Mouse (Mus musculus) forebrain, embryonic 16.5 days (tissue): ENCODE measurements at regions not wholly inside any gene's neighbourhood (a gene's known extent, or its start where the extent isn't known, plus 50 kb on each side); places are given as distances from the start of the nearest gene placed in this dataset.
A peak's percentile ranks its signal among the peaks of the same experiment; 100 is the strongest.

ENCODE experiments used
- ATAC-seq: fragments of 200-750 bp; cut with Nextera tagmentation; 2 replicates; pipeline ENCODE4 v1.8.0; 2017; ENCODE audit warnings: mild to moderate bottlenecking, moderate library complexity
- H3K27ac ChIP-seq: fragments of 300-500 bp; sonication (generic); 2 replicates; pipeline ENCODE4 v1.5.1; 2014; ENCODE audit warnings: low read length, control low read depth
- H3K27me3 ChIP-seq: fragments of 300-500 bp; sonication (generic); replicated peaks from 2 replicates; pipeline ENCODE4 v1.6.1; 2014; ENCODE audit warnings: low read length; ENCODE audit not compliant: control insufficient read depth, insufficient read depth
- H3K36me3 ChIP-seq: fragments of 300-500 bp; sonication (generic); 2 replicates; pipeline ENCODE4 v1.6.1; 2014; ENCODE audit not compliant: control insufficient read depth, insufficient read depth
- H3K4me1 ChIP-seq: fragments of 300-500 bp; sonication (generic); replicated peaks from 2 replicates; pipeline ENCODE4 v1.6.1; 2014; ENCODE audit warnings: low read length; ENCODE audit not compliant: control insufficient read depth, insufficient read depth
- H3K4me2 ChIP-seq: fragments of 300-500 bp; sonication (generic); 2 replicates; pipeline ENCODE4 v1.6.1; 2014; ENCODE audit warnings: mild to moderate bottlenecking, low read length, control low read depth
- H3K4me3 ChIP-seq: fragments of 300-500 bp; sonication (generic); replicated peaks from 2 replicates; pipeline ENCODE4 v1.5.1; 2014; ENCODE audit warnings: mild to moderate bottlenecking, low read length, control low read depth
- H3K9ac ChIP-seq: fragments of 300-500 bp; sonication (generic); replicated peaks from 2 replicates; pipeline ENCODE4 v1.6.1; 2014; ENCODE audit warnings: low read depth, low read length, control low read depth
- H3K9me3 ChIP-seq: fragments of 300-500 bp; sonication (generic); 2 replicates; pipeline ENCODE4 v1.6.1; 2016; ENCODE audit warnings: low read length; ENCODE audit not compliant: control insufficient read depth
- WGBS: fragments of 180-500 bp; shearing (Covaris S2); extraction: QIAGEN DNeasy Blood & Tissue Kit; methylation state at CpG from one replicate; pipeline ENCODE4 v1.1.7; 2014; 5-methylcytosine and 5-hydroxymethylcytosine counted together

DNA sequence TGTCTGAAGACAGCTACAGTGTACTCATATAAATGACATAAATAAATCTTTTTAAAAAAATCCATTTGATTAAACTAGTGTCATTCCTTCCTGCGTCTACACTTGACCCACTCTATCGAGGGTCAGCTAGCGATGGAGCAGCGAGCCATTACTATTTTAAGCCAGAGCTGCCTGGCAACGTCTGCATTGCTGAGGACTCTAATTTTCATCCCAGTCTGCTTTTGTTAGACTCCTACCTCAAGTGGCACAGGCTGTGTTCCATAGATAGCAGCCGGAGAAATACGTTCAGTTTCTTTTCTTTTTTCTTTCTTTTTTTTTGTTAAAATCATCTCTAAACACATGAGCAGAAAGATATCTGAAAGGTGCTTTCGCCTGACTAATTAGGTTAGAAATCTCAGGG lies 211.5 kb downstream of the Dusp6 start:
- 80% methylated on average over 8 of the region's 8 CpGs for WGBS
- H3K4me2 ChIP-seq, result no peak overlapping the region
- no peaks in the 10 kb centered on the region for H3K9me3 ChIP-seq
- no peak overlapping the region for H3K4me3 ChIP-seq
- H3K9ac ChIP-seq, result no peak overlapping the region
- ATAC-seq, result no peak
- no peaks in the 10 kb centered on the region for H3K27me3 ChIP-seq
- no peaks in the 10 kb centered on the region for H3K36me3 ChIP-seq
- H3K4me1 ChIP-seq, result peaks cover 4% of the 10 kb centered on the region; the same call in 1 of the 2 replicates
- no peak overlapping the region for H3K27ac ChIP-seq

DNA sequence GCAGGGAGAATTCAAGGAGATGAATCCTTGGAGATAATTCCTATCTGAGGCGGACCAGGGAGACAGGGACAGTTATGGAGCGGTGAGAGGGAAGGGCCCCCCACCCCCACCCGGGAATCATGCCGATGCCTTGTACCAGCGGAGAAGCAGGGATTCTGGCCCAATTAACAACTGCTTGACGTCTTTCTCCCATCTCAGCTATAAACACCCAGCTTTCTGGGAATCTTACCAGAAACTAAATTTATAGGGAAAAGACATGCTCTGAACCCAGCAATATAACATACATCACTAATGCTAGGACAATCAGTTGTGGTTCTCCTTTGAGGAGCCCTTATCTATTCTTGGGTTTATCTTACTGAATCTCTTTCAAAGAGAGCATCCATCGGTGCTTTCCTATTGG lies 213.2 kb downstream of the Dusp6 start:
- H3K4me3 ChIP-seq, result no peak overlapping the region
- no peak overlapping the region for H3K9ac ChIP-seq
- H3K27me3 ChIP-seq, result no peaks in the 10 kb centered on the region
- 74% methylated on average over 7 of the region's 7 CpGs for WGBS
- H3K36me3 ChIP-seq, result no peaks in the 10 kb centered on the region
- peaks cover 4% of the 10 kb centered on the region; the same call in 1 of the 2 replicates for H3K4me1 ChIP-seq
- peak overlapping the region; percentile 67 for H3K27ac ChIP-seq
- H3K4me2 ChIP-seq, result no peak overlapping the region
- no peaks in the 10 kb centered on the region for H3K9me3 ChIP-seq
- ATAC-seq, result peak; percentile 47

GRCm38 (mm10) chr10:99476776-99477175 lies 213.7 kb downstream of the Dusp6 start:
- Histone ChIP-seq H3K4me1 (peaks cover 4% of the 10 kb centered on the region; the same call in 1 of the 2 replicates), H3K4me2 (no peak overlapping the region), H3K27me3 (no peaks in the 10 kb centered on the region), H3K4me3 (no peak overlapping the region), H3K9me3 (no peaks in the 10 kb centered on the region), H3K27ac (peak overlapping the region; percentile 67), H3K9ac (no peak overlapping the region), H3K36me3 (no peaks in the 10 kb centered on the region)
- no peak; the same call in 1 of the 2 replicates for ATAC-seq
- WGBS, result 70% methylated on average over 7 of the region's 7 CpGs

- no peaks in the 10 kb centered on the region for H3K27me3 ChIP-seq
- no peak overlapping the region for H3K4me2 ChIP-seq
- peaks cover 4% of the 10 kb centered on the region; the same call in 1 of the 2 replicates for H3K4me1 ChIP-seq
- H3K27ac ChIP-seq, result no peak overlapping the region
- H3K4me3 ChIP-seq, result no peak overlapping the region
- no peaks in the 10 kb centered on the region for H3K9me3 ChIP-seq
- WGBS, result 58% methylated on average over 4 of the region's 4 CpGs
- no peak overlapping the region for H3K9ac ChIP-seq
- peak; percentile 78 for ATAC-seq
- H3K36me3 ChIP-seq, result no peaks in the 10 kb centered on the region
Measured at GRCm38 (mm10) chr10:99480573-99480972, 217.5 kb downstream of the Dusp6 start.

DNA sequence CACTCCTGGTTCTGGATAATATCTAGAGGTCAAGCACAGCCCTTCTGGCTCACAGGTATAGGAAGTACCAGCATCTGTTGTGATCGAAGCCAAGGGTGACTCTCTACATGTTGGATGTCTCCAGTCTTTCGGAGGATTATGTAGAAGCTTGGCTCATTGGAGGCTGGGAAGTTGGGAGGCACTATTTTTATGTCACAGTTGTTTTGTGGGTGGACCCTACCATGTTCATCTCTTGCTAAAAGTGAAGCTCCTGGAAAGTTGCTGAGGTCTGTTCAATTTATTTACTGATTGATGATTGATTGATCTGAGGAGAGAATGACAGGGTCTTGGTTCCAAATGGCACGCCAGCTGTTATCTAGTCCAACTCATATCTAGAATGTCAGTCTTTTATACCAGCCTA lies 219.0 kb downstream of the Dusp6 start:
- Histone ChIP-seq H3K9me3 (no peaks in the 10 kb centered on the region; the same call in 1 of the 2 replicates), H3K36me3 (no peaks in the 10 kb centered on the region), H3K4me1 (peaks cover 4% of the 10 kb centered on the region; the same call in 1 of the 2 replicates), H3K27ac (no peak overlapping the region), H3K9ac (no peak overlapping the region), H3K4me3 (no peak overlapping the region), H3K27me3 (no peaks in the 10 kb centered on the region), H3K4me2 (no peak overlapping the region)
- ATAC-seq, result no peak
- 95% methylated on average over 3 of the region's 3 CpGs for WGBS

DNA sequence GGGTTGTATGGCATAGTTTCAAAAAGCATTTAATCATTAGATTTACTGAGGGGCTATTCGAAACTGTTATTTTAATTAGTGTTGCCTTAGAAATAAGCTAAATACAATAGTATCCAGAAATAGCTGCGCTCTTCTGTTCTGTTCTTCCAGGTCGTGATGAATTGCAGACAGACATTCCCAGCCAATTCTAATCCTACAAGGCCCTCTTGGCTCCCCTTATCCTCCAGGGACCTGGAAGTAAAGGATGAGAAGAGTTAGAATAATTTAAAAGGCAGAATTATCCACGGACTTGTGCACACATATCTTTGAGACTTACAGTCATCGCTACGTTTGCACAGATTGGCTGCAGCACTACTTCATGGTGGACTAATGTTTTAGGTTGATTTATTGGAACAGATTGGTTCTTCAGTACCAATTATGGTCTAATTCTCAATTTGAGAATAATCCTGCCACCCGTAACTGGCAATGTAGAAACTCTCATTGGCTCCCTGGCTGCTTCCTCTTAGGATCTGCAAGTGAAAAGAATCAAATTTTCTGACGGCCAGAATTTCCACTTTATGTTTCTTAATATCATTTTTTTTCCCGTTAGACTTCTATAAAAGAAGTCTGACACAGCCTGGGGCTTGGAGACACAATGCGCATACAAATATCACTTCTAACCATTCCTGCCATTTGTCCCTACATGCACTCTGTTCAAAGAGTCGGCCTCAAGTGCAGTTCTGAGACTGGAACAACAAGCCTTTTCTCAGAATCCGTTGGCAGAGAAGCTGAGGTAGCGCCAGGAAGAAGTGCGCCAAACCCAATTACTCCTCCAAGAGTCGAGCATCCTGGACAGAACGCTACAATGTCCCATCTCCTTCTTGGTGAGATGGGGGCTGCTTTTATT lies 225.4 kb downstream of the Dusp6 start:
- Histone ChIP-seq H3K36me3 (no peaks in the 10 kb centered on the region), H3K4me1 (no peaks in the 10 kb centered on the region), H3K9ac (no peak overlapping the region), H3K4me3 (no peak overlapping the region), H3K27me3 (no peaks in the 10 kb centered on the region), H3K9me3 (peaks cover 3% of the 10 kb centered on the region; the same call in 1 of the 2 replicates), H3K27ac (peak overlapping the region; percentile 19; the same call in 1 of the 2 replicates), H3K4me2 (no peak overlapping the region)
- WGBS, result 62% methylated on average over 16 of the region's 16 CpGs
- peak; percentile 78 for ATAC-seq

DNA sequence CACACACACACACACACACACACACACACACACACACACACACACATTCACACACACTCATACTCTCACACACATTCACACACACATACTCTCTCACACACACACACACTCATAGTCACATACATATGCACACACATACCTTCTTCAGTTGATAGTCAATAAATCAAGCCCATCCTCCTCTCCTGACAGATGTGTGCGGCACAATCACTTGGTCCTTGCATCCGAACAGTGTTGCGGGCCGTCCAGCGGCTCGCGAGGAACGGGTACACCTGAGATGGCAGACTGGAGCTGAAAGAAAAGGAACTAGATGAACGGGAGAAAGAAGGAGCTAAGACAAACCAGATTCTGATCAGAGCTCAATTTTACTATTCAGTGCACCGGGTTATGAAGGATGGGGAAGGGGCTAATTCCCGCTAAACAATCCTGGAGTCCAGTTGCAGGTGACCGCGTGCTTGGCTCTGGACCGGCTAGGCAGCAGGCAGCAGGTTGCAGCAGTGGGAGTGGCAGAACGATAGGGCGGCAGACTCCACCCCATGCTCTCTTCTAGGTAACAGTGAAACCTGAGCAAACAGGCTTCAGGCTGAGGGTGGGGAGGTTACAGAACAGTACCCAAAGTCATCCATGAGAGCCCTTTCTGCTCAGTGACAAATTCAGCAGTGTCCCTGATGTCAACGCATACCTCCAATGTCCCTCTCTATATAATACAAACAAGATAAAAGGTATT lies 247.8 kb downstream of the Csl start:
- Histone ChIP-seq H3K4me3 (no peak overlapping the region), H3K27me3 (no peaks in the 10 kb centered on the region), H3K4me2 (no peak overlapping the region), H3K9me3 (no peaks in the 10 kb centered on the region), H3K27ac (no peak overlapping the region), H3K36me3 (no peaks in the 10 kb centered on the region), H3K9ac (no peak overlapping the region), H3K4me1 (no peaks in the 10 kb centered on the region)
- WGBS, result 78% methylated on average over 17 of the region's 17 CpGs
- ATAC-seq, result no peak

DNA sequence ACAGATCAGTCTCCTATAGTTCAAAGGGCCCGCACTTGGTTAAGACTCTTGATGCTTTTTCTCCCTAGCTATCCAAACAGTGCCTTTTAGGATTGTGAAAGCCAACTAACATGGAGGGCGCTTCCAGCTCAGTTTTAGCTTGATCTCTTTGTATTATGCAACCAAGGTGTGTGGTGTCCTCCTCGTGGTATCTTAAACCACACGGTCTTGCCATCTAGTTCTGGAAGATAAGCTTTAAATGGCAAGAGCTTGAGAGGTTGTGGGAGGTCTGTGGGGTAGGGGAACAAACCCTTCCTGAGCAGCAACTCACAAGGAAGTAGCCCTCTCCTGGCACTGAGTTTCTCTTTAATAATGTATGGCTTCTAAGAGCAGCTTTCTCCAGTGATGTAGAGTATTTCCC lies 241.5 kb downstream of the Csl start:
- Histone ChIP-seq H3K9ac (no peak overlapping the region), H3K27me3 (no peaks in the 10 kb centered on the region), H3K4me1 (no peaks in the 10 kb centered on the region), H3K27ac (no peak overlapping the region), H3K4me2 (no peak overlapping the region), H3K4me3 (no peak overlapping the region), H3K36me3 (no peaks in the 10 kb centered on the region), H3K9me3 (no peaks in the 10 kb centered on the region)
- WGBS, result 90% methylated on average over 4 of the region's 4 CpGs
- no peak for ATAC-seq

DNA sequence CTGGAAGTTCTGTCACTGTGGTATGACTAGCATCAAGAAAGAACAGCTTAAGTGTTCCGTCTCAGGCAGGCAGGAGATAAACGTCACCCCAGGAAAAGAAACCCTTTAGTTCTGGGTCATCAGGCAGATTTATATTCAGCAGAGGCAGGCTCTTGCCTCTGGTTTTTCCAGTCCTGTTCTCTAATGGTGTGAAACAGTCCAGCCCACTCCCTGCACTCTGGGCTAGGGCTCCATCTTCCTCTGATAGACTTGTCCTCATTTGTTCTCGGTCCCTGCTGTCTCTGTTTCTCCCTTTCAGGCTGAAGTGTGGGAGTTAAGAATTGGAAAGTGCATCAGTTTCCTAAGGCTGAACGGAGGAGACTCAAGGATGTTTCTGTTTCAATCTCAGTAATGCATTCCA lies 240.0 kb downstream of the Csl start:
- WGBS, result 31% methylated on average over 4 of the region's 4 CpGs
- no peak overlapping the region for H3K4me2 ChIP-seq
- H3K27ac ChIP-seq, result no peak overlapping the region
- no peak overlapping the region for H3K9ac ChIP-seq
- no peak overlapping the region for H3K4me3 ChIP-seq
- no peaks in the 10 kb centered on the region for H3K9me3 ChIP-seq
- H3K4me1 ChIP-seq, result peaks cover 3% of the 10 kb centered on the region; the same call in 1 of the 2 replicates
- ATAC-seq, result no peak
- H3K36me3 ChIP-seq, result no peaks in the 10 kb centered on the region
- no peaks in the 10 kb centered on the region for H3K27me3 ChIP-seq
